Mouse (Mus musculus) bone marrow, adult 2 months (tissue): ENCODE data around the gene Gpx3. TPM values are rescaled to one million over a fixed set of nuclear protein-coding genes. Genes with fewer than 3 reads are reported as not detected.
A peak's percentile ranks its signal among the peaks of the same experiment; 100 is the strongest.

Experiments
- H3K27ac ChIP-seq: fragments of 200-500 bp; 2 replicates; pipeline ENCODE4 v1.5.1; 2012; ENCODE audit warnings: low read depth, mild to moderate bottlenecking, control low read depth, inconsistent platforms, low read length; ENCODE audit not compliant: control insufficient read depth, poor library complexity, insufficient read depth
- H3K4me1 ChIP-seq: fragments of 200-500 bp; 2 replicates; pipeline ENCODE4 v1.6.1; 2011; ENCODE audit warnings: low read length; ENCODE audit not compliant: control insufficient read depth, insufficient read depth
- H3K4me3 ChIP-seq: fragments of 200-500 bp; replicated peaks from 2 replicates; pipeline ENCODE3; 2011; ENCODE audit warnings: mild to moderate bottlenecking, low read depth, low read length, control low read depth; ENCODE audit not compliant: control insufficient read depth
- CTCF ChIP-seq: fragments of 200-500 bp; IDR thresholded peaks from 2 replicates; pipeline ENCODE4 v1.5.1; 2011; ENCODE audit warnings: low read length, control low read depth; ENCODE audit not compliant: control insufficient read depth, insufficient read depth
- POLR2A ChIP-seq: fragments of 200-500 bp; IDR thresholded peaks from 2 replicates; pipeline ENCODE4 v1.6.1; 2011; ENCODE audit warnings: low read depth, mild to moderate bottlenecking, control low read depth, low read length, borderline replicate concordance; ENCODE audit not compliant: control insufficient read depth
- WGBS: fragments of 180-500 bp; shearing (Covaris S2); methylation state at CpG from one replicate; pipeline ENCODE4 v1.1.7; 2018; 5-methylcytosine and 5-hydroxymethylcytosine counted together
- polyA plus RNA-seq: library from polyadenylated mRNA; stranded (reverse); fragments of >200 nt; gene quantifications from 2 replicates; pipeline ENCODE4 v1.2.4, GENCODE M21; 2011; ENCODE audit warnings: low replicate concordance; ENCODE audit not compliant: missing spikeins, insufficient read depth, insufficient read length

Gene Gpx3
- polyA plus RNA-seq, 1 experiment: 132 TPM

DNA sequence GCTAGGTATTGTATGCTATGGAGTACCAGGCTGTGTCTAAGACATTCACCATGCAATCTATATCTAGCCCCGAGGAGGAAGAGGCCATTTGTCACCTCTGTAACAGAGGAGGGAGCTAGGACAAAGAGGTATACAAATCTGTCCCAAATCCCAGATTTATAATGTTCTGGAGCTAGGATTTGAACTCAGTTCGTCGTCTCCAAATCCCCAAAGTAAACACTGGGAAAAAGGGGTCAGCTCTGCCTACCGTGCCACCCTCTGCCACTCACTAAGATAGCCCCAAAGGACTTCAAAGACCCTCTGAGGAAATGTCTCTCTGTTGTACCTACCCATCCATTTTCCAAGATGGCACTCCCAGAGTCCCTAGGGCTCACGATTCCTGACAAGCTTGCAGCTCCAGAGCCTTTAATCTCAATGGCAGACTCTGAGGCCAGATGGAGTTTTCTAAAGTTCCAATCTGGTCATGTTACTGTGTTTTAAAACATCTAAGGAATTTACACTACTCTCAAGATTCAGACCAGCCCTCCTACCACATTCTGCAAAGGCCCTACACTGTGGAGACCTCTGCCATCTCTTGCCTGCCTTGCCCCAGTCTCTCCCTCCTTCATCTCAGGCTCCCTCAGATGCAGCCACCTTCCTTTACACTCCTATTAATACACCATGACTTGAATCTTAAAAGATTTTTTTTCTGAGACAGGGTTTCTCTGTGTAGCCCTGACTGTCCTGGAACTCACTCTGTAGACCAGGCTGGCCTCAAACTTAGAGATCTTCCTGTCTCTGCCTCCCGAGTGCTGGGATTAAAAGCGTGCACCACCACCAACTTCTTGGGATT, 9.6 kb downstream of the Gpx3 start:
- H3K4me3 ChIP-seq: no peak overlapping the region
- TF ChIP-seq CTCF: no peak
- no peak for TF ChIP-seq POLR2A
- no peaks in the 10 kb centered on the region for H3K4me1 ChIP-seq
- 87% methylated on average over 7 of the region's 7 CpGs for WGBS
- H3K27ac ChIP-seq: no peak overlapping the region

DNA sequence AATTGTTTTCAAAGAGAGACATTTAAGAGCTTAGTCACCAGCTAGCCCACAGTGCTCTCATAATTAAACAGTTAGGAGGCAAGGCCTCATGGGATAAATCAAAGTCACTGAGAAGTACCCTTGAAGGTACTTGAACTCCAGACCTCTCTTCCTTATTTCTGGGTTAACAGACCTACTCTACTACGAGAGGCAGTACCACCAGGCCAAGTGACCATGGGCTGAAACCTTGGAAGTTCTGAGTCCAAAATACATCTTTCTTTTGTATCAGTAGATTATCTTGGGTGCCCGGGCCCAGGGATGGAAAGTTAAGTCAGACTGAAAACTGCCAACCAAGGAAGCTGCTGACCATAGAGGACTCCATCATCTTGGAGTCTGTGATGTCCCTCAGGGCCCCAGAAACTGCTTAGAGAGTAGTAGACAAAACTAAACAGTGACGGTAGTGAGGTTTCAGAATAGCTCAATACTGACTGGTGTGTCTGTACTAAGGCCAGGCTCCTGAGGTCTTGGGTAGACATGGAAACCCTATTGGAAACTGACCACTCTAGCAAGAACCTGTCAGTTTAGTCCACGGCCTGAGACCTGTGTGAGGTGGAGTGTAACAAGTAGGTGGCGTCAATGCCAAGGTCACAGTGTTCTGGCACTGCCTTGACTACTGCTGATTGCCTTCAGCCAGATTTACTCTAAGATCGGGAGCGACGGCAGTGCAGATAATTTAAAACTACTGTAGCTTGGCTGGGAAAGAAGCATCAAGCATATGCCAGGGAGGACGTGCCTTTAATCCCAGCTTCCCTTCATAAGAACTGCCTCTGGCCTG, 10.5 kb downstream of the Gpx3 start:
- Histone ChIP-seq H3K27ac (no peak overlapping the region), H3K4me3 (no peak overlapping the region), H3K4me1 (no peaks in the 10 kb centered on the region)
- no peak for TF ChIP-seq CTCF
- TF ChIP-seq POLR2A: no peak
- 85% methylated on average over 9 of the region's 9 CpGs for WGBS

DNA sequence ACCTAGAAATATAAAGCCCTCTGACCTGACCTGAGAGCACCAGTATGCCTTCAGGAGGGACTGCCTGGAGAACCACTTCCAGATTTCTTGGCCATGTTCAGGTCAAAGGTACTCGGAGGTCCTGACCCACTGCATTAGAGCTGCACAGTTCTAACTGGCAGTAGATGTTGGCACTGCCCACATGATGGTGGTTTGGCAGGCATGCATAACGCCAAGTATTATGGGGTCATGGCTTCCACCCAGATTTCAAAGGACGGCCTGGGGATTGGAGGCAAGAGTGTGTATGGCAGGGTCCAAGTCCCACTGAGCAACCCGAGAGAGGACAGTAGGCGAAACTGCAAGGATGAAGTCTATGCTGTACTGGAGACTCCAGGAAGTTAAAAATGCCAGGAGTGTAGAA, 11.6 kb downstream of the Gpx3 start:
- Histone ChIP-seq H3K27ac (no peak overlapping the region), H3K4me1 (no peaks in the 10 kb centered on the region), H3K4me3 (no peak overlapping the region)
- TF ChIP-seq POLR2A: no peak
- no peak for TF ChIP-seq CTCF
- WGBS: 90% methylated on average over 5 of the region's 5 CpGs

DNA sequence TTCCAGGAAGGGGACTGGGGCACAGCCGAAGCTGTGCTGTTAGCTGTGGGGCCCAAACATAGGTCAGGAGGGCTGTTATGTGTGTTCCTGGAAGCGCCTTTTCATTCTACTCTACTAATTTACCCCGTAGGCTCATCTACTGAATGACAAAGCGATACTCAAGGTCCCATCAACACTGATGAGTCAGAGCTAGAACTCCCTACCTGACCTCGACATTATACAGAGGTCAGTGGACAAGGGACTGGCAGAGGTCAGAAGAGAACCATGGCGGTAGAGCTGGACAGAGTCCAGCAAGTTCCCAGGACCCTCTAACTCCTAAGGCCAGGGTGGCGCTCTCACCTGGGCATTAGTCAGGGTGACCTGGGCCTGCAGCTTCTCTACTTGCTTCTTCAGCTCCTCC, 15.2 kb downstream of the Gpx3 start:
- Histone ChIP-seq H3K4me1 (peaks cover 2% of the 10 kb centered on the region), H3K4me3 (no peak overlapping the region), H3K27ac (no peak overlapping the region)
- TF ChIP-seq POLR2A (no peak), CTCF (no peak)
- 91% methylated on average over 7 of the region's 7 CpGs for WGBS

- 83% methylated on average over 4 of the region's 4 CpGs for WGBS
- Histone ChIP-seq H3K4me1 (peaks cover 2% of the 10 kb centered on the region), H3K4me3 (no peak overlapping the region), H3K27ac (no peak overlapping the region)
- TF ChIP-seq CTCF: peak; percentile 40; the same call in 1 of the 2 replicates
- no peak for TF ChIP-seq POLR2A
Measured at GRCm38 (mm10) chr11:54918273-54918672, 16.0 kb downstream of the Gpx3 start.

- peak overlapping the region; percentile 60; the same call in 1 of the 2 replicates for H3K27ac ChIP-seq
- H3K4me3 ChIP-seq: no peak overlapping the region
- WGBS: 78% methylated on average over 11 of the region's 11 CpGs
- TF ChIP-seq POLR2A: no peak
- TF ChIP-seq CTCF: no peak
- peaks cover 2% of the 10 kb centered on the region for H3K4me1 ChIP-seq
Measured at GRCm38 (mm10) chr11:54920127-54920972, 18.1 kb downstream of the Gpx3 start.

DNA sequence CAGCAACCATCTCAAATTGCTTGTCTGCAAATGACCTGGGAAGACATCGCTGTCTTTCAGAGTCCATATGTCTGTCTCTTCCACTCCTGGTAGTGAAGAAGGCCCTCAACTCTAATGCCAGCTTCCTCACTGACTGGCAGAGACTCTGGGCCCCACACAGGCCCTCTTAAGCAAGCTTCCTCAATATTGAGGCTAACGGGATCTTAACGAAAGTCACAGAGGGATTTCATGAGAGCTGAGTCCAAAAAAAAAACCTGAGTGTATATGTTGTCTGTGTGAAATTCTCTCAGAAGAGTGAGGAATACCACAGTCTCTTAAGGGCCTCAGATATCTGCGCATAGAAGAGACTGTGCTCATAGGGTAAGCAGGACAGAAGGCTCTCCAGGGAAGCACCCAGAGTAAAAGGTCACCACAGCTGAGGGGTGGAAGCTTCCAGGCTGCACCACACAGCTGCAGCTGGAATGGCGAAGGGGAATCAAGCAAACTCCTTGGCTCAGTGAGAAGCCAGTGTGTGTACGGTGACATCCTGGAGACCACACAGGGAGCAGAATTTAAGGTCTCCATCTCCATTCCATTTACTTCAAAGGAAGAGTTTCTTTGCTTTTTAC, 18.8 kb downstream of the Gpx3 start:
- TF ChIP-seq CTCF: no peak
- TF ChIP-seq POLR2A: no peak
- peak overlapping the region; percentile 60; the same call in 1 of the 2 replicates for H3K27ac ChIP-seq
- WGBS: 58% methylated on average over 6 of the region's 6 CpGs

GRCm38 (mm10) chr11:54921798-54922197, 19.5 kb downstream of the Gpx3 start:
- Histone ChIP-seq H3K4me3 (no peak overlapping the region), H3K27ac (peak overlapping the region; percentile 5; the same call in 1 of the 2 replicates), H3K4me1 (peaks cover 2% of the 10 kb centered on the region)
- TF ChIP-seq CTCF (no peak), POLR2A (no peak)
- WGBS: 47% methylated on average over 7 of the region's 7 CpGs

More for the DNA sequence above, 18.8 kb downstream of the Gpx3 start:
- peaks cover 2% of the 10 kb centered on the region for H3K4me1 ChIP-seq
- H3K4me3 ChIP-seq: no peak overlapping the region
